Mouse (Mus musculus): ENCODE data around the gene Gm27021. TPM values are rescaled to one million over a fixed set of nuclear protein-coding genes. Genes with fewer than 3 reads are reported as not detected.
A peak's percentile ranks its signal among the peaks of the same experiment; 100 is the strongest.

Gm27021 gene
- polyA plus RNA-seq, 1 experiment from 2014 or later: 2.5 TPM

GRCm38 (mm10) chr8:120585521-120585920, 82.4 kb downstream of the Gm27021 start:
- Histone ChIP-seq H3K27ac (ENCODE audit: low read length) (no peak overlapping the region), H3K9ac (ENCODE audit: low read length) (no peak overlapping the region), H3K27me3 (ENCODE audit: control insufficient read depth, insufficient read depth, low read depth, low read length) (no peaks in the 10 kb centered on the region), H3K36me3 (ENCODE audit: control insufficient read depth, insufficient read depth, low read length) (peaks cover 20% of the 10 kb centered on the region), H3K4me2 (ENCODE audit: low read depth, low read length) (no peak overlapping the region), H3K4me1 (replicated peaks; ENCODE audit: control insufficient read depth, insufficient read depth, low read length) (peaks cover 12% of the 10 kb centered on the region; the same call in 1 of the 2 replicates), H3K4me3 (ENCODE audit: low read length) (no peak overlapping the region), H3K9me3 (ENCODE audit: control insufficient read depth, low read length) (no peaks in the 10 kb centered on the region)
- ATAC-seq (ENCODE audit: low read depth): no peak
- WGBS: 87% methylated on average over 10 of the region's 10 CpGs

- Histone ChIP-seq H3K4me2 (ENCODE audit: low read depth, low read length) (no peak overlapping the region), H3K36me3 (ENCODE audit: control insufficient read depth, insufficient read depth, low read length) (peaks cover 48% of the 10 kb centered on the region), H3K4me1 (replicated peaks; ENCODE audit: control insufficient read depth, insufficient read depth, low read length) (no peaks in the 10 kb centered on the region), H3K27me3 (ENCODE audit: control insufficient read depth, insufficient read depth, low read depth, low read length) (no peaks in the 10 kb centered on the region), H3K9ac (ENCODE audit: low read length) (no peak overlapping the region), H3K4me3 (ENCODE audit: low read length) (no peak overlapping the region), H3K27ac (ENCODE audit: low read length) (no peak overlapping the region), H3K9me3 (ENCODE audit: control insufficient read depth, low read length) (no peaks in the 10 kb centered on the region)
- 89% methylated on average over 8 of the region's 8 CpGs for WGBS
- ATAC-seq (ENCODE audit: low read depth): no peak
Observed at GRCm38 (mm10) chr8:120581811-120582210, 86.1 kb downstream of the Gm27021 start.

- no peaks in the 10 kb centered on the region for H3K9me3 ChIP-seq (ENCODE audit: control insufficient read depth, low read length)
- WGBS: 83% methylated on average over 12 of the region's 12 CpGs
- H3K4me1 ChIP-seq (replicated peaks; ENCODE audit: control insufficient read depth, insufficient read depth, low read length): no peaks in the 10 kb centered on the region
- H3K27ac ChIP-seq (ENCODE audit: low read length): no peak overlapping the region
- peaks cover 53% of the 10 kb centered on the region for H3K36me3 ChIP-seq (ENCODE audit: control insufficient read depth, insufficient read depth, low read length)
- no peak overlapping the region for H3K9ac ChIP-seq (ENCODE audit: low read length)
- H3K4me3 ChIP-seq (ENCODE audit: low read length): no peak overlapping the region
- ATAC-seq (ENCODE audit: low read depth): no peak
- no peaks in the 10 kb centered on the region for H3K27me3 ChIP-seq (ENCODE audit: control insufficient read depth, insufficient read depth, low read depth, low read length)
- H3K4me2 ChIP-seq (ENCODE audit: low read depth, low read length): no peak overlapping the region
Observed at GRCm38 (mm10) chr8:120581329-120581728, 86.5 kb downstream of the Gm27021 start.

DNA sequence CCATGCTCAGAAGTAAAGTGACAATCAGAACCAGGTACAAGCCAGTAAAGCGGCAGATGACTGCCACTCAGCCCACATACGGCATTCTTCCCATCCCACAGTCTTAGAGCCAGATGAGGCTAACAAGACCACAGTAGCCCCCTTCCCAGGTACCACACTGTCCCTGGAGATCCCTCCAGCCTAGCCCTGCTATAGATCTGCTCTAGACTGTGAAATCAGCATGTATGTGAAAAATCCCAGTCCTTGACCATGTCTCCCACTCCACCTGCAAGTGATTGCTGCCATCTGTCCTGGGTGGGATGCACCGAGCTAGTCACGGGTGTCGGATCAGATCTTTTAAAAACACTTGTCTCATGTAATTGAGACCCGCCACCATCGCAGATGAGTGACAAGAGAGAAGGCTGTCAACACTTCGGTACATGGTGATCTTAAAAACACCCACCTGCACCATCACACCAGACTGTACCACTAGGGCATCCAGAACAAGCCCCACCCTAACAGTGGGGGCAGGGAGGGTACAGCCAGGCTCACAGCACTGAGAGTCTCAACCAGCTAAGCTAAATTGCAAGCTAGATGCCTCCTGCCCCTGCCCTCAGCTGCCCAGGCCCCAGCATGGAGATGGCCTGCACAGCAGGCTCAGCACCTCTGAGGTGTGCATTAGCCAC, 87.4 kb downstream of the Gm27021 start:
- Histone ChIP-seq H3K27ac (ENCODE audit: low read length) (no peak overlapping the region), H3K4me1 (replicated peaks; ENCODE audit: control insufficient read depth, insufficient read depth, low read length) (0 out of 2 replicates have a peak, but pooled peaks cover 6% of the 10 kb centered on the region), H3K36me3 (ENCODE audit: control insufficient read depth, insufficient read depth, low read length) (peaks cover 61% of the 10 kb centered on the region), H3K9me3 (ENCODE audit: control insufficient read depth, low read length) (no peaks in the 10 kb centered on the region), H3K27me3 (ENCODE audit: control insufficient read depth, insufficient read depth, low read depth, low read length) (no peaks in the 10 kb centered on the region), H3K9ac (ENCODE audit: low read length) (no peak overlapping the region), H3K4me2 (ENCODE audit: low read depth, low read length) (no peak overlapping the region), H3K4me3 (ENCODE audit: low read length) (no peak overlapping the region)
- no peak for ATAC-seq (ENCODE audit: low read depth)
- 84% methylated on average over 8 of the region's 8 CpGs for WGBS

DNA sequence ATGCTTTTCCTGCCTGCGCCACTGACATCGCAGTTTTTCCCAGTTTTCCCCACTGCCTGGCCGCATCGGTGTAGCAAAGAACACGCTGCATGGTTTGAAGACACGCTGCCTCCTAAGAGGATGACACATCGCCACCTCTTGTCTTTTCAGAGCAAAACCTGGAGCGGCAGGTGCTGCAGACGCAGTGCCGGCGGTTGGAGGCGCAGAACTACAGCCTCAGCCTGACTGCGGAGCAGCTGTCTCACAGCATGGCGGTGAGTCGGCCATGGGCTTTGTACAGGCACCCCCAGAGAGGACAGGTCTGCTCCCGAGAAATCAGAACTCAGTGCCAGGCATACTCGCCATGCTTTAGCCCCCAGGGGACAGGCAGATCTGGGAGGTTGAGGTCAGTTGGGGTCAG, 90.1 kb downstream of the Gm27021 start:
- WGBS: 91% methylated on average over 17 of the region's 17 CpGs
- ATAC-seq (ENCODE audit: low read depth): no peak
- no peaks in the 10 kb centered on the region for H3K27me3 ChIP-seq (ENCODE audit: control insufficient read depth, insufficient read depth, low read depth, low read length)

DNA sequence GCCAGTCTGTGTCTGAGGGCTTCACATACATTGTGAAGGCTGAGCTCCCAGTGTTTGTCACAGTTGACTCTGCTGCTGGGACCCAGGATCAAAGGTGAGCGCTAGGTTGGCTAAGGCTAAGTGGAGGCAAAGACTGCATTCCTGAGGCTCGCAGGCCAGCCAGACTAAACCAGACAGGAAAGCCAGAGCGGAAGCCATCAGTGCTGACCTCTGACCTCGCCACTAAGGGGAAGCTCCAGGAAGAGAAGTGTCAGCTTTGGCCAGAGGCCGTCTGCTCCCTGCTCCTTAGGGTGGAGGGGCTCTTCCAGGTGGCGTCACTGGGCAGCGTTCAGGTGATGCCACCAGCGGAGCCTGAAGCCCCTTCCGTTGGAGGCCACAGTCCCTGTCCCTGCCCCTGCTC, 92.1 kb downstream of the Gm27021 start:
- H3K4me2 ChIP-seq (ENCODE audit: low read depth, low read length): no peak overlapping the region
- peaks cover 17% of the 10 kb centered on the region for H3K4me1 ChIP-seq (replicated peaks; ENCODE audit: control insufficient read depth, insufficient read depth, low read length)
- no peaks in the 10 kb centered on the region for H3K9me3 ChIP-seq (ENCODE audit: control insufficient read depth, low read length)
- no peak overlapping the region for H3K27ac ChIP-seq (ENCODE audit: low read length)
- peaks cover 74% of the 10 kb centered on the region for H3K36me3 ChIP-seq (ENCODE audit: control insufficient read depth, insufficient read depth, low read length)
- ATAC-seq (ENCODE audit: low read depth): no peak
- H3K9ac ChIP-seq (ENCODE audit: low read length): no peak overlapping the region
- H3K27me3 ChIP-seq (ENCODE audit: control insufficient read depth, insufficient read depth, low read depth, low read length): no peaks in the 10 kb centered on the region
- WGBS: 56% methylated on average over 9 of the region's 9 CpGs
- H3K4me3 ChIP-seq (ENCODE audit: low read length): no peak overlapping the region

More for the DNA sequence above, 90.1 kb downstream of the Gm27021 start:
- Histone ChIP-seq H3K9me3 (ENCODE audit: control insufficient read depth, low read length) (no peaks in the 10 kb centered on the region), H3K4me3 (ENCODE audit: low read length) (no peak overlapping the region), H3K36me3 (ENCODE audit: control insufficient read depth, insufficient read depth, low read length) (peaks cover 76% of the 10 kb centered on the region), H3K4me1 (replicated peaks; ENCODE audit: control insufficient read depth, insufficient read depth, low read length) (peaks cover 17% of the 10 kb centered on the region), H3K9ac (ENCODE audit: low read length) (no peak overlapping the region), H3K4me2 (ENCODE audit: low read depth, low read length) (no peak overlapping the region), H3K27ac (ENCODE audit: low read length) (no peak overlapping the region)

- 56% methylated on average over 19 of the region's 19 CpGs for WGBS
- Histone ChIP-seq H3K27me3 (ENCODE audit: control insufficient read depth, insufficient read depth, low read depth, low read length) (no peaks in the 10 kb centered on the region), H3K36me3 (ENCODE audit: control insufficient read depth, insufficient read depth, low read length) (peaks cover 69% of the 10 kb centered on the region), H3K9ac (ENCODE audit: low read length) (no peak overlapping the region; the same call in 1 of the 2 replicates), H3K4me3 (ENCODE audit: low read length) (no peak overlapping the region), H3K9me3 (ENCODE audit: control insufficient read depth, low read length) (no peaks in the 10 kb centered on the region), H3K4me1 (replicated peaks; ENCODE audit: control insufficient read depth, insufficient read depth, low read length) (peaks cover 19% of the 10 kb centered on the region), H3K4me2 (ENCODE audit: low read depth, low read length) (no peak overlapping the region), H3K27ac (ENCODE audit: low read length) (no peak overlapping the region)
- peak; percentile 35; the same call in 1 of the 2 replicates for ATAC-seq (ENCODE audit: low read depth)
Observed at GRCm38 (mm10) chr8:120574941-120575340, 92.9 kb downstream of the Gm27021 start.

DNA sequence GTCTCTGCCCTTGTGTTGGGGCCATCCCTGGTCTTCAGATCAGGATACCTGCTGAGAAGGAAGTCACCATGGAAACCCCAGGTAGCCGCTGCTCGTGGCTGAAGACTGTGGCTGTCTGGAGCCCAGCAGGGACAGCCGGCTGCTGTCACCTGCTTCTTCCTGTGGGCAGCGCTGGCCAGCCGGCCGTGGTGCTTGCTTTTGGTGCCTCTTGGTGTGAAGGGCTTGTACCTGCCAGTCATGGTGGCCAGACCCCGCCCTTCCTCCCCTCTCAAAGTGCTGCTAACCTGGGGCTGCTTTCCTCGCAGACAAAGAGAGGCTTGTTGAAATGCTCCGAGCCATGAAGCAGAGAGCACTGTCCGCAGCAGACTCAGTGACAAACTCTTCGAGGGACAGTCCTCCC, 94.0 kb downstream of the Gm27021 start:
- Histone ChIP-seq H3K4me2 (ENCODE audit: low read depth, low read length) (no peak overlapping the region), H3K4me1 (replicated peaks; ENCODE audit: control insufficient read depth, insufficient read depth, low read length) (peaks cover 20% of the 10 kb centered on the region), H3K36me3 (ENCODE audit: control insufficient read depth, insufficient read depth, low read length) (peaks cover 72% of the 10 kb centered on the region), H3K27me3 (ENCODE audit: control insufficient read depth, insufficient read depth, low read depth, low read length) (no peaks in the 10 kb centered on the region), H3K4me3 (ENCODE audit: low read length) (no peak overlapping the region), H3K27ac (ENCODE audit: low read length) (peak overlapping the region; percentile 50), H3K9ac (ENCODE audit: low read length) (no peak overlapping the region), H3K9me3 (ENCODE audit: control insufficient read depth, low read length) (no peaks in the 10 kb centered on the region)
- 54% methylated on average over 11 of the region's 11 CpGs for WGBS
- 0 out of 2 replicates have a peak, but pooled peaks have one; percentile 27 for ATAC-seq (ENCODE audit: low read depth)

DNA sequence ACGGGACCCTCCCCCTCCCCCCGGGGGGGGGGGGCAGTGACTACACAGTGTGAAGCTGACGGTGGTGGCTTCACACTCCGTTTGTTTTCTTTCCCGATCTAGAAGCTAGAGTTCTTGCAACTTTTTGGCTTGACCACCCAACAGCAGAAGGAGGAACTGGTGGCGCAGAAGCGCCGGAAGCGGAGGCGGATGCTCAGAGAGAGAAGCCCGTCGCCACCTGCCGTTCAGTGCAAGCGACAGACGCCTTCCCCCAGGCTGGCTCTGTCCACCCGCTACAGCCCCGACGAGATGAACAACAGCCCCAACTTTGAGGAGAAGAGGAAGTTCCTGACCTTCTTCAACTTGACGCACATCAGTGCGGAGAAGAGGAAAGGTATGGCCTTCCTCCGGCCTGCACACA, 95.3 kb downstream of the Gm27021 start:
- no peak for ATAC-seq (ENCODE audit: low read depth)
- 75% methylated on average over 21 of the region's 21 CpGs for WGBS
- Histone ChIP-seq H3K9me3 (ENCODE audit: control insufficient read depth, low read length) (no peaks in the 10 kb centered on the region), H3K4me1 (replicated peaks; ENCODE audit: control insufficient read depth, insufficient read depth, low read length) (peaks cover 20% of the 10 kb centered on the region), H3K36me3 (ENCODE audit: control insufficient read depth, insufficient read depth, low read length) (peaks cover 72% of the 10 kb centered on the region), H3K9ac (ENCODE audit: low read length) (no peak overlapping the region), H3K27ac (ENCODE audit: low read length) (no peak overlapping the region), H3K4me3 (ENCODE audit: low read length) (no peak overlapping the region), H3K4me2 (ENCODE audit: low read depth, low read length) (no peak overlapping the region), H3K27me3 (ENCODE audit: control insufficient read depth, insufficient read depth, low read depth, low read length) (no peaks in the 10 kb centered on the region)
